Mouse (Mus musculus): ENCODE measurements at regions not wholly inside any gene's neighbourhood (a gene's known extent, or its start where the extent isn't known, plus 50 kb on each side); places are given as distances from the start of the nearest gene placed in this dataset.

GRCm38 (mm10) chr16:53095396-53095929 lies 641.6 kb upstream of the Alcam start:
- TF ChIP-seq POLR2A (IDR thresholded peaks at IDR 0.05; ENCODE audit: insufficient read depth, low read length) (no peak), CTCF (IDR thresholded peaks at IDR 0.05; ENCODE audit: low read depth, low read length) (no peak), EP300 (IDR thresholded peaks at IDR 0.05; ENCODE audit: insufficient read depth, low read depth, low read length) (no peak)
